Mouse (Mus musculus) forebrain, embryonic 11.5 days (tissue): ENCODE measurements at regions not wholly inside any gene's neighbourhood (a gene's known extent, or its start where the extent isn't known, plus 50 kb on each side); places are given as distances from the start of the nearest gene placed in this dataset.

ENCODE experiments used
- ATAC-seq: fragments of 200-750 bp; cut with Nextera tagmentation; replicated peaks from 2 replicates; pipeline ENCODE4 v1.8.0; 2017; ENCODE audit warnings: moderate TSS enrichment; ENCODE audit not compliant: low FRiP score
- DNase-seq: peaks from one replicate; pipeline ENCODE4 v3.0.0-alpha.2; 2017; ENCODE audit warnings: low spot score
- H3K27ac ChIP-seq: fragments of 300-500 bp; sonication (generic); 2 replicates; pipeline ENCODE4 v1.5.1; 2014; ENCODE audit warnings: low read depth, low read length
- H3K27me3 ChIP-seq: fragments of 300-500 bp; sonication (generic); 2 replicates; pipeline ENCODE4 v1.6.1; 2014; ENCODE audit warnings: mild to moderate bottlenecking, low read length, mixed read lengths; ENCODE audit not compliant: control insufficient read depth, insufficient read depth
- H3K36me3 ChIP-seq: fragments of 300-500 bp; sonication (generic); 2 replicates; pipeline ENCODE4 v1.6.1; 2014; ENCODE audit warnings: mild to moderate bottlenecking, low read length, moderate library complexity, mixed read lengths; ENCODE audit not compliant: control insufficient read depth, insufficient read depth
- H3K4me1 ChIP-seq: fragments of 300-500 bp; sonication (generic); replicated peaks from 2 replicates; pipeline ENCODE4 v1.6.1; 2014; ENCODE audit warnings: low read length, mixed read lengths; ENCODE audit not compliant: control insufficient read depth, insufficient read depth
- H3K4me2 ChIP-seq: fragments of 300-500 bp; sonication (generic); 2 replicates; pipeline ENCODE4 v1.6.1; 2014; ENCODE audit warnings: low read depth, mild to moderate bottlenecking, low read length, moderate library complexity, mixed read lengths; ENCODE audit not compliant: severe bottlenecking
- H3K4me3 ChIP-seq: fragments of 300-500 bp; sonication (generic); 2 replicates; pipeline ENCODE4 v1.5.1; 2014; ENCODE audit warnings: low read depth, low read length
- H3K9ac ChIP-seq: fragments of 300-500 bp; sonication (generic); 2 replicates; pipeline ENCODE4 v1.6.1; 2014; ENCODE audit warnings: low read length
- H3K9me3 ChIP-seq: fragments of 300-500 bp; sonication (generic); 2 replicates; pipeline ENCODE4 v1.6.1; 2016; ENCODE audit warnings: low read length, mixed read lengths; ENCODE audit not compliant: control insufficient read depth
- WGBS: fragments of 180-500 bp; shearing (Covaris S2); extraction: QIAGEN DNeasy Blood & Tissue Kit; methylation state at CpG from one replicate; pipeline ENCODE4 v1.1.7; 2014; 5-methylcytosine and 5-hydroxymethylcytosine counted together

DNA sequence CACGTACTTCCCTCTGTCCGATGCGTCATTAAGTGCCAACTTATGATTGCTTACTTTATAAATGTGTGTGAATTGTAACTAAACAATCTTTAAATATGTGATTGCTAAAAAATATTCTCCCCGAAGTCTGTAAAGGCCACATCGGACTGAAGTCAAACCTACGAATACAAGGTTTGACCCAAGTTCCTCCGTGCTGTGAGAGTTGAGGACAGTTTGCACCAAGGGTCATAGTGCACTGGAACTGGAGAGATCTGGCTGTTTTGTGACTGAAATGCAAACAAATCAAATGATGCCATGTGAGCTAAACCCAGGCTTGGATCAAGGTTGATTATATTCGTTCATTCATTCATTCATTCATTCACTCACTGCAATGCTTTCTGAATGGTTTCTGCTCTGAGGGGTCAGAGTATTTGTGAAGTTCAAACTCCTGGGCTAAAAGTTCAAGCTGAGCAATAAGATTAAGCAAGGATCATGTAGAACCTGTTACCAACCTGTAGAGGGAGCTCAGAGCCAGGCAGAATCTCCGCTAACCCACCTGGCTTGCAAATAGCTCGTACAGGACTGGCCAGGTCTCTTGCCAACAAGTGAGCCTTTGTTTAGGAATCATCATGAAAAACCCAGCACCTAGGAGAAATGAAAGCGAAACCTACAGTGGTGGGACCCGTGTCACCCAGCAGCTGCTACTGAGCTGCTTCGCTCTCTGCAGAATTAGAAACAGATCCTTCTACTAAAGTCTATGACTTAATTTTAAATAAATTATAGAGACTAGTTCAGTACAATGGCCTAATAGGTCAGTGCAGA is 67.9 kb upstream of the Serbp1 start:
- H3K27ac ChIP-seq: no peak overlapping the region
- peak; percentile 77 for ATAC-seq
- 52% methylated on average over 13 of the region's 13 CpGs for WGBS
- no peak overlapping the region for H3K9ac ChIP-seq
- H3K4me2 ChIP-seq: no peak overlapping the region
- DNase-seq: peak; percentile 76
- H3K4me1 ChIP-seq: no peaks in the 10 kb centered on the region
- H3K36me3 ChIP-seq: no peaks in the 10 kb centered on the region
- no peaks in the 10 kb centered on the region for H3K9me3 ChIP-seq
- no peak overlapping the region for H3K4me3 ChIP-seq
- H3K27me3 ChIP-seq: no peaks in the 10 kb centered on the region

DNA sequence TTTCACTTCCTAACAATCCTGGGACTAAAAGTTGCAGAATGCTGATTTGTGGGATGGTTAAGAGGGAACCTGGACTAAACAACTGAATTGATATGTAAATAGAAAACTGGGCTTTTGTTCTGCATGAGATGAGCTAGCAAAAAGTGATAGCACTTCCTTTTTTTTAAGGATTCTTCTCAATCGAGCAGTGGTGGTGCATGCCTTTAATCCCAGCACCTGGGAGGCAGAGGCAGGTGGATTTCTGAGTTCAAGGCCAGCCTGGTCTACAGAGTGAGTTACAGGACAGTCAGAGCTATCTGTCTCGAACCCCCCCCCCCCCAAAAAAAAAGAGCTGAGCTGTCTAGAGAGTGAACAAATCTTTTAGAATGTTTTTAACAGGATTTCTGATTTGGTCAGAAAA is 69.2 kb upstream of the Serbp1 start:
- ATAC-seq: peak; percentile 13
- peak overlapping the region; percentile 59 for H3K9ac ChIP-seq
- DNase-seq: no peak
- no peak overlapping the region; the same call in 1 of the 2 replicates for H3K27ac ChIP-seq
- no peaks in the 10 kb centered on the region for H3K36me3 ChIP-seq
- peak overlapping the region; percentile 36 for H3K4me3 ChIP-seq
- H3K27me3 ChIP-seq: no peaks in the 10 kb centered on the region
- H3K4me2 ChIP-seq: peak overlapping the region; percentile 60; the same call in 1 of the 2 replicates
- no peaks in the 10 kb centered on the region for H3K9me3 ChIP-seq
- no peaks in the 10 kb centered on the region for H3K4me1 ChIP-seq
- WGBS: 30% methylated on average over 2 of the region's 2 CpGs

DNA sequence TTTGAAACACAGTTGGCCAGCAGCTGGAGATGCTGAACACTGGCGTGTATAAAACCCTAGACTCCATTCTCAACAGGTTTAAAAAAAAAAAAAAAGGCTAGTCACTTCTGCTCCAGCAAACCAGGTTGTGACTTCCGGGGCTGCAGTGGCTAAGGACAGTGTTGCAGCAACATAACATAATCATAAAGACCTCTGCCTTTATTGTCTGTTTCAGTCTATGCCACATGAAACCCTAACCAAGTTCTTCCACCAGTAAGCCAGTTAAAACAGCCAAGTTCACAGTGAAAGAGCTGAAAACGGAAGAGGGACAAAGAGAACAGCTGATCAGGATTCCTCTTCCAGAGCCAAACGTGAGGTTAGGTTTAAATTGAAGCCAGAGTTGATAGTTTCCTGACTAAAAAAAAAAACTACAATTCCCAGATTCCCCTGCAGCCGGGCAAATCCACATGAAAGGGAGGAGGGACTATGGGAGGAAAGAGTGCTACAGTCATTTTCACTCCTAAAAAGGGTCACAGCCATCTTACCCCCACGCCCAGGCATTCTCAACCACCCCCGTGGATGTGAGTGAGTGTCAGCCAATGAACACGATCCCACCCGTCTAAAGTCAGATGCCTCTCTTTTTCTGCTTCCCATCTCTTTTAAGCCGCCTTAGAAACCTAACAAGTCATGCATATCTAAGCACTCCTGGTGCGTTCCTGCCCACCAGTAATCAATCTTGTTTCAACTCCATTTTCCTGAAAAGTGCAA is 69.8 kb upstream of the Serbp1 start:
- ATAC-seq (peak; percentile 77), DNase-seq (no peak)
- Histone ChIP-seq H3K36me3 (no peaks in the 10 kb centered on the region), H3K4me2 (peak overlapping the region; percentile 60; the same call in 1 of the 2 replicates), H3K4me3 (peak overlapping the region; percentile 36), H3K27me3 (no peaks in the 10 kb centered on the region), H3K9ac (peak overlapping the region; percentile 59), H3K27ac (no peak overlapping the region; the same call in 1 of the 2 replicates), H3K4me1 (no peaks in the 10 kb centered on the region), H3K9me3 (no peaks in the 10 kb centered on the region)
- 14% methylated on average over 11 of the region's 11 CpGs for WGBS

DNA sequence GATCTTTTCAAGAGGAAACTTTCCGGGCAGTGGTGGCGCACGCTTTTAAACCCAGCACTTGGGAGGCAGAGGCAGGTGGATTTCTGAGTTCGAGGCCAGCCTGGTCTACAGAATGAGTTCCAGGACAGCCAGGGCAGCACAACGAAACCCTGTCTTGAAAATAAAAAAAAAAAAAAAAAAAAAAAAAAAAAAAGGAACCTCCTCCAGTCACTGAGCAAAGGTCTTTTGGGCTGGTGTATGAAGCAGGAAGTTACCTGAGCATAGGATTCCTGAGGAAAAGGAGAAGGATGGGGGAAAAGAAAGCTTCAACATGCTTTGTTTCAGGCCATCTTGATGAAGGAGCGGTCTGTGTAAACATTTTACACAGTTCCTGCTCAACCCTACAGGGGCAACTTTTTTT is 72.9 kb upstream of the Serbp1 start:
- H3K36me3 ChIP-seq: no peaks in the 10 kb centered on the region
- no peaks in the 10 kb centered on the region for H3K27me3 ChIP-seq
- H3K9me3 ChIP-seq: no peaks in the 10 kb centered on the region
- H3K9ac ChIP-seq: no peak overlapping the region
- no peaks in the 10 kb centered on the region for H3K4me1 ChIP-seq
- DNase-seq: no peak
- no peak overlapping the region for H3K4me3 ChIP-seq
- H3K27ac ChIP-seq: no peak overlapping the region
- no peak overlapping the region for H3K4me2 ChIP-seq
- WGBS: 90% methylated on average over 6 of the region's 6 CpGs
- ATAC-seq: no peak

DNA sequence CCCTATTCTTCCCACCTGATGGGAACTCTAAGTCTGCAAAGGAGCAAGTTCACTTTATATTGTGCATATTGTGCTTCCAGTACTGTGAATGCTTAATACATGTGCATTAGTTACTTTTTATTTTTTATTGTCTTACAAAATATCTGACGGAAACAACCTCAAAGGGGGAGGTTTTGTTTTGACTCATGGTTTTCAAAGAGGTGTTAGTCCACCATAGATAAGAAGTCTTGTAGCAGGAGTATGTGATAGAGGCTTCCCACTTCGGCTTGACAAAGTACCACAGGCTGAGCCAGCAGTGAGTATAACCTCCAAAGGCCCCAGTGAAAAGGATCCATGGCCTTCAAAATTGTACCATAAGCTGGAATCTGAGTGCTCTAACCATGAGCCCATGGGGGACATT is 74.0 kb upstream of the Serbp1 start:
- H3K4me2 ChIP-seq: no peak overlapping the region
- no peak for DNase-seq
- no peak overlapping the region for H3K27ac ChIP-seq
- H3K4me1 ChIP-seq: no peaks in the 10 kb centered on the region
- no peak for ATAC-seq
- H3K36me3 ChIP-seq: no peaks in the 10 kb centered on the region
- 82% methylated on average over 2 of the region's 2 CpGs for WGBS
- H3K9ac ChIP-seq: no peak overlapping the region
- no peaks in the 10 kb centered on the region for H3K27me3 ChIP-seq
- H3K4me3 ChIP-seq: no peak overlapping the region
- H3K9me3 ChIP-seq: no peaks in the 10 kb centered on the region

DNA sequence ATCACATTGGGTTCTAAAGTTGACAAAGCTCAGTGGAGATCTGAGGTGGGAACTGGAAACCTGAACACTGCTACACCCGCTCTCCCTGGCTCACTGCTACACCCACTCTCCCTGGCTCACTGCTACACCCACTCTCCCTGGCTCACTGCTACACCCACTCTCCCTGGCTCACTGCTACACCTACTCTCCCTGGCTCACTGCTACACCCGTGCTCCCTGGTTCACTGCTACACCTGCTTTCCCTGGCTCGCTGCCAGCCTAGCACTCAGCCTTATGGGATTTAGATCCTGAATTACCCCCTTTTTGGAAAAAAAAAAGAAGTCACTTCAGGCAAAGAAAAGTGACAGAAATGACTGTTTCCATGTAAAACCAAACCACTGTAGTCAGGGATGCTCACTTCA is 75.2 kb upstream of the Serbp1 start:
- Histone ChIP-seq H3K27me3 (no peaks in the 10 kb centered on the region), H3K27ac (no peak overlapping the region), H3K9me3 (no peaks in the 10 kb centered on the region), H3K4me2 (no peak overlapping the region), H3K4me1 (no peaks in the 10 kb centered on the region), H3K4me3 (no peak overlapping the region), H3K36me3 (no peaks in the 10 kb centered on the region), H3K9ac (no peak overlapping the region)
- ATAC-seq (no peak), DNase-seq (no peak)
- 78% methylated on average over 3 of the region's 3 CpGs for WGBS

DNA sequence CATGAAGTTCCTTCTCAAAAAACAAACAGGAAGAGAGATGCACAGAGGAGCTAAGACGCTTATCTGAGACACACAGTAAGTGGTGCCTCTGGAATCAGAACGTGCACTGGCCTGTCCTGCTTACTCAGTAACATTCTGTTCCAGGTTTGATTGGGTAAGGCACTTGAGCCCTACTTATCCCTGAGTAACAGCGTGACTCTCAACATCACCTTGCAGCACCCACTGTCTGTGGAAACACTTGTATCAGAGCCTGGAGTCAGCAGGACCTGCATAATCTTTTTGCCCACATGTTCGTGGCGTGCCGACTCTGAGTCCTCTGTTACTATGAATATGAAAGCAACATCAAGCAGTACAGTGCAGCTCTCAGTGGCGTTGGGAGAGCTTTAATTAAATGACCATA is 76.4 kb upstream of the Serbp1 start:
- H3K36me3 ChIP-seq: no peaks in the 10 kb centered on the region
- DNase-seq: no peak
- H3K4me2 ChIP-seq: no peak overlapping the region
- 82% methylated on average over 7 of the region's 7 CpGs for WGBS
- no peaks in the 10 kb centered on the region for H3K9me3 ChIP-seq
- H3K27me3 ChIP-seq: no peaks in the 10 kb centered on the region
- ATAC-seq: no peak
- no peaks in the 10 kb centered on the region for H3K4me1 ChIP-seq
- H3K9ac ChIP-seq: no peak overlapping the region
- no peak overlapping the region for H3K27ac ChIP-seq
- H3K4me3 ChIP-seq: no peak overlapping the region

DNA sequence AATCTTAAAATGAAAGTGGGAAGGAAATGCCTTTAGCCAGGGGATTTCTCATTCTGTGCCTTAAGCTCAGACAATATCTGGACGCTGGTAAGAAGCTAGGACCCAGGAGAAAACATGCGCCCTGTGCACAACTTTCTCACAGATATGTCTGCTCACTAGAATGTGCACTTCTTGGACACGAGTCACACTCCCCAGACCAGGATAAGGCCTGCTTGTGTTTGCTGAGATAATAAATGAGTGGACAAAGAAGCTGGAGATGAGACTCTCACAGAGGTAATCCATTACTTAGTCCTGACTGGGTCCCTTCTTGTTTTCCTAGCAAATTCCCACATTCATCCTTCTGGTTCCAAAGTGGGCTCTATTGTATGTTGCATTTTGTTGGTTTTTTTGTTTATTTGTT is 77.4 kb upstream of the Serbp1 start:
- no peaks in the 10 kb centered on the region for H3K9me3 ChIP-seq
- no peak overlapping the region for H3K4me3 ChIP-seq
- H3K9ac ChIP-seq: no peak overlapping the region
- H3K4me1 ChIP-seq: no peaks in the 10 kb centered on the region
- ATAC-seq (no peak), DNase-seq (peak; percentile 8)
- H3K4me2 ChIP-seq: no peak overlapping the region
- 81% methylated on average over 3 of the region's 3 CpGs for WGBS
- H3K36me3 ChIP-seq: no peaks in the 10 kb centered on the region
- no peak overlapping the region for H3K27ac ChIP-seq
- H3K27me3 ChIP-seq: no peaks in the 10 kb centered on the region
